8 mouse cellular contexts compared by ENCODE assay signal in genomic region chr11:60454745-60455087, GRCm38 (mm10). TPM values are rescaled to one million over a fixed set of nuclear protein-coding genes. Genes with fewer than 3 reads are reported as not detected.
DNase-seq lines count a peak whose midpoint lies in the region; ATAC-seq lines count a peak whose summit lies in the region.

No protein-coding gene starts in this region.

- WGBS in kidney, embryonic 16.5 days = under 1% methylated on average over 17 of the region's 17 CpGs
- WGBS in hindbrain, embryonic 10.5 days = 1% methylated on average over 17 of the region's 17 CpGs

- H3K27me3 ChIP-seq in kidney, embryonic 16.5 days (ENCODE audit: insufficient read depth, low read length) = no peaks in the 10 kb centered on the region
- H3K27me3 ChIP-seq in hindbrain, embryonic 10.5 days (ENCODE audit: insufficient read depth, poor library complexity, severe bottlenecking) = peaks cover 2% of the 10 kb centered on the region; the same call in 1 of the 2 replicates

- H3K4me2 ChIP-seq in kidney, embryonic 16.5 days (replicated peaks; ENCODE audit: low read depth, low read length) = peak overlapping the region; percentile 91

- DNase-seq in kidney, postnatal 4 days = no peak
- peak; percentile 21 for DNase-seq in c-Kit-positive CD71-positive TER-119-positive erythroid progenitor cells, embryonic 14.5 days (ENCODE audit: low spot score)
- DNase-seq in hindbrain, embryonic 10.5 days (ENCODE audit: low spot score) = no peak
- DNase-seq in testis, postnatal 10 days (ENCODE audit: low spot score) = no peak
- DNase-seq in frontal cortex, postnatal 14 days (ENCODE audit: low spot score in 2 of 2) = no peak
- DNase-seq in thymus, postnatal 10 days (ENCODE audit: low spot score in 2 of 2) = no peak

- H3K9me3 ChIP-seq in kidney, embryonic 16.5 days (ENCODE audit: low read length) = no peaks in the 10 kb centered on the region
- no peaks in the 10 kb centered on the region for H3K9me3 ChIP-seq in hindbrain, embryonic 10.5 days

- H3K36me3 ChIP-seq in kidney, embryonic 16.5 days (ENCODE audit: insufficient read depth, low read length) = peaks cover 27% of the 10 kb centered on the region
- peaks cover 39% of the 10 kb centered on the region for H3K36me3 ChIP-seq in hindbrain, embryonic 10.5 days

- peak overlapping the region; percentile 78 for H3K27ac ChIP-seq in kidney, embryonic 16.5 days (ENCODE audit: low read length)
- peak overlapping the region; percentile 86 for H3K27ac ChIP-seq in hindbrain, embryonic 10.5 days

- ATAC-seq in kidney, embryonic 16.5 days (ENCODE audit: low FRiP score, low TSS enrichment) = peak; percentile 14; the same call in 1 of the 2 replicates
- ATAC-seq in megakaryocyte, adult 5-6 weeks (ENCODE audit: poor library complexity, severe bottlenecking) = peak; percentile 29

- H3K9ac ChIP-seq in kidney, embryonic 16.5 days (replicated peaks; ENCODE audit: low read length) = peak overlapping the region; percentile 91

- H3K4me1 ChIP-seq in kidney, embryonic 16.5 days (ENCODE audit: insufficient read depth, low read length) = peaks cover 14% of the 10 kb centered on the region
- peaks cover 13% of the 10 kb centered on the region for H3K4me1 ChIP-seq in hindbrain, embryonic 10.5 days (replicated peaks)

- peak overlapping the region; percentile 73 for H3K4me3 ChIP-seq in kidney, embryonic 16.5 days (ENCODE audit: low read length)
- H3K4me3 ChIP-seq in hindbrain, embryonic 10.5 days = peak overlapping the region; percentile 88

RNA-seq across cellular contexts. Expression of gene Drg2, which starts 0.3 kb away (rescaled TPM):
- polyA plus RNA-seq in kidney, embryonic 16.5 days (2015; fragmentation: Nextera tagmentation; extraction: Ambion mirVana) = 123 and 127 TPM in 2 replicates
- 131 TPM in 2 replicates for polyA plus RNA-seq in hindbrain, embryonic 10.5 days (2016; fragmentation: Nextera tagmentation; extraction: Ambion mirVana)
- 19.5 and 21.5 TPM in 2 replicates for total RNA-seq in megakaryocyte, adult 5-6 weeks (2015)
- 35.4 and 47.0 TPM in 2 replicates for total RNA-seq in megakaryocyte, adult 5-6 weeks (2017)

RNA-seq across cellular contexts. Expression of gene Myo15, which starts 14.4 kb away (rescaled TPM):
- 0.24 and 0.35 TPM in 2 replicates for polyA plus RNA-seq in kidney, embryonic 16.5 days (2015; fragmentation: Nextera tagmentation; extraction: Ambion mirVana)
- polyA plus RNA-seq in hindbrain, embryonic 10.5 days (2016; fragmentation: Nextera tagmentation; extraction: Ambion mirVana) = 0.16 and 0.36 TPM in 2 replicates
- 0.07 TPM in 1 of 2 replicates, not detected in the other for total RNA-seq in megakaryocyte, adult 5-6 weeks (2015)
- 0.07 and 0.69 TPM in 2 replicates for total RNA-seq in megakaryocyte, adult 5-6 weeks (2017)

RNA-seq across cellular contexts. Expression of gene Atpaf2, which starts 36.5 kb away (rescaled TPM):
- 61.4 and 62.1 TPM in 2 replicates for polyA plus RNA-seq in kidney, embryonic 16.5 days (2015; fragmentation: Nextera tagmentation; extraction: Ambion mirVana)
- 43.0 and 51.9 TPM in 2 replicates for polyA plus RNA-seq in hindbrain, embryonic 10.5 days (2016; fragmentation: Nextera tagmentation; extraction: Ambion mirVana)
- 10.1 and 15.6 TPM in 2 replicates for total RNA-seq in megakaryocyte, adult 5-6 weeks (2015)
- 38.2 and 43.3 TPM in 2 replicates for total RNA-seq in megakaryocyte, adult 5-6 weeks (2017)

RNA-seq across cellular contexts. Expression of gene Gid4, which starts 37.8 kb away (rescaled TPM):
- 26.5 and 26.6 TPM in 2 replicates for polyA plus RNA-seq in kidney, embryonic 16.5 days (2015; fragmentation: Nextera tagmentation; extraction: Ambion mirVana)
- 26.6 and 30.0 TPM in 2 replicates for polyA plus RNA-seq in hindbrain, embryonic 10.5 days (2016; fragmentation: Nextera tagmentation; extraction: Ambion mirVana)
- total RNA-seq in megakaryocyte, adult 5-6 weeks (2015) = 9.0 and 11.7 TPM in 2 replicates
- 9.9 and 12.3 TPM in 2 replicates for total RNA-seq in megakaryocyte, adult 5-6 weeks (2017)
